Mouse (Mus musculus) kidney, embryonic 14.5 days (tissue): ENCODE results near the gene Ube2l3. TPM values are rescaled to one million over a fixed set of nuclear protein-coding genes. Genes with fewer than 3 reads are reported as not detected.
"Not testable (repeated sequence)": the region's sequence is repeated elsewhere in the genome, so short reads cannot be mapped to it uniquely, and the experiment has no call there.

Experiments used
- ATAC-seq: fragments of 200-750 bp; cut with Nextera tagmentation; 2 replicates; pipeline ENCODE4 v1.8.0; 2017; ENCODE audit warnings: moderate number of reproducible peaks, mild to moderate bottlenecking, moderate TSS enrichment, moderate library complexity; ENCODE audit not compliant: low FRiP score, low TSS enrichment
- H3K27ac ChIP-seq: fragments of 300-500 bp; sonication (generic); 2 replicates; pipeline ENCODE4 v1.5.1; 2014; ENCODE audit warnings: low read depth, mild to moderate bottlenecking, low read length, moderate library complexity, mixed read lengths
- H3K27me3 ChIP-seq: fragments of 300-500 bp; sonication (generic); 2 replicates; pipeline ENCODE4 v1.6.1; 2014; ENCODE audit warnings: mild to moderate bottlenecking, low read length; ENCODE audit not compliant: control insufficient read depth, insufficient read depth
- H3K36me3 ChIP-seq: fragments of 300-500 bp; sonication (generic); 2 replicates; pipeline ENCODE4 v1.6.1; 2014; ENCODE audit warnings: low read length, mixed read lengths; ENCODE audit not compliant: control insufficient read depth, insufficient read depth
- H3K4me1 ChIP-seq: fragments of 300-500 bp; sonication (generic); 2 replicates; pipeline ENCODE4 v1.6.1; 2014; ENCODE audit warnings: low read length, mixed read lengths; ENCODE audit not compliant: control insufficient read depth, insufficient read depth
- H3K4me2 ChIP-seq: fragments of 300-500 bp; sonication (generic); replicated peaks from 2 replicates; pipeline ENCODE4 v1.6.1; 2014; ENCODE audit warnings: low read depth, mild to moderate bottlenecking, low read length
- H3K4me3 ChIP-seq: fragments of 300-500 bp; sonication (generic); 2 replicates; pipeline ENCODE4 v1.5.1; 2014; ENCODE audit warnings: mild to moderate bottlenecking, low read length
- H3K9ac ChIP-seq: fragments of 300-500 bp; sonication (generic); 2 replicates; pipeline ENCODE4 v1.6.1; 2014; ENCODE audit warnings: low read depth, mild to moderate bottlenecking, low read length, moderate library complexity
- H3K9me3 ChIP-seq: fragments of 300-500 bp; sonication (generic); 2 replicates; pipeline ENCODE4 v1.6.1; 2016; ENCODE audit warnings: low read length; ENCODE audit not compliant: control insufficient read depth
- WGBS: fragments of 180-500 bp; shearing (Covaris S2); extraction: QIAGEN DNeasy Blood & Tissue Kit; methylation state at CpG from one replicate; pipeline ENCODE4 v1.1.7; 2014; 5-methylcytosine and 5-hydroxymethylcytosine counted together
- polyA plus RNA-seq: library from polyadenylated mRNA; unstranded; fragments of >200 nt; fragmentation: Nextera tagmentation; extraction: Ambion mirVana; gene quantifications from 2 replicates; pipeline ENCODE4 v1.2.1, GENCODE M21; 2014

Gene Ube2l3
- polyA plus RNA-seq, 1 experiment from 2014 or later, result 376 TPM

- Histone ChIP-seq H3K4me1 (no peaks in the 10 kb centered on the region), H3K27me3 (no peaks in the 10 kb centered on the region), H3K4me2 (no peak overlapping the region), H3K9me3 (no peaks in the 10 kb centered on the region), H3K27ac (no peak overlapping the region), H3K9ac (no peak overlapping the region), H3K4me3 (no peak overlapping the region), H3K36me3 (peaks cover 48% of the 10 kb centered on the region)
- 85% methylated on average over 5 of the region's 5 CpGs for WGBS
- ATAC-seq, result no peak
Measured at GRCm38 (mm10) chr16:17168049-17168448, 34.4 kb downstream of the Ube2l3 start.

- Histone ChIP-seq H3K4me2 (no peak overlapping the region), H3K4me1 (no peaks in the 10 kb centered on the region), H3K36me3 (peaks cover 45% of the 10 kb centered on the region; the same call in 1 of the 2 replicates), H3K4me3 (no peak overlapping the region), H3K9me3 (no peaks in the 10 kb centered on the region), H3K27me3 (no peaks in the 10 kb centered on the region), H3K27ac (no peak overlapping the region), H3K9ac (no peak overlapping the region)
- ATAC-seq, result no peak
Measured at GRCm38 (mm10) chr16:17167179-17167578, 35.3 kb downstream of the Ube2l3 start.

GRCm38 (mm10) chr16:17165478-17165877 is 37.0 kb downstream of the Ube2l3 start:
- not testable (repeated sequence) for H3K9me3 ChIP-seq
- peaks cover 42% of the 10 kb centered on the region; the same call in 1 of the 2 replicates for H3K36me3 ChIP-seq
- 86% methylated on average over 1 of the region's 1 CpGs for WGBS

GRCm38 (mm10) chr16:17154346-17154745 is 48.1 kb downstream of the Ube2l3 start:
- H3K9ac ChIP-seq, result no peak overlapping the region
- no peak overlapping the region for H3K4me3 ChIP-seq
- no peak overlapping the region for H3K27ac ChIP-seq
- H3K27me3 ChIP-seq, result no peaks in the 10 kb centered on the region
- no peak for ATAC-seq
- H3K4me1 ChIP-seq, result no peaks in the 10 kb centered on the region
- H3K4me2 ChIP-seq, result no peak overlapping the region
- peaks cover 64% of the 10 kb centered on the region for H3K36me3 ChIP-seq
- no peaks in the 10 kb centered on the region for H3K9me3 ChIP-seq
- WGBS, result 95% methylated on average over 2 of the region's 2 CpGs

More at GRCm38 (mm10) chr16:17165478-17165877, 37.0 kb downstream of the Ube2l3 start:
- not testable (repeated sequence) for H3K27me3 ChIP-seq, H3K4me3 ChIP-seq, H3K9ac ChIP-seq, H3K4me1 ChIP-seq, H3K27ac ChIP-seq, H3K4me2 ChIP-seq, ATAC-seq

GRCm38 (mm10) chr16:17151874-17152273 is 50.6 kb downstream of the Ube2l3 start:
- 97% methylated on average over 4 of the region's 4 CpGs for WGBS

GRCm38 (mm10) chr16:17150520-17151258 is 51.8 kb downstream of the Ube2l3 start:
- ATAC-seq, result no peak
- no peak overlapping the region for H3K9ac ChIP-seq

More at GRCm38 (mm10) chr16:17151874-17152273, 50.6 kb downstream of the Ube2l3 start:
- Histone ChIP-seq H3K27ac (no peak overlapping the region), H3K4me3 (no peak overlapping the region), H3K36me3 (peaks cover 41% of the 10 kb centered on the region), H3K4me1 (peaks cover 11% of the 10 kb centered on the region), H3K9ac (no peak overlapping the region), H3K9me3 (no peaks in the 10 kb centered on the region), H3K4me2 (no peak overlapping the region), H3K27me3 (no peaks in the 10 kb centered on the region)
- no peak for ATAC-seq

GRCm38 (mm10) chr16:17148084-17148483 is 54.4 kb downstream of the Ube2l3 start:
- Histone ChIP-seq H3K27ac (no peak overlapping the region), H3K4me2 (peak overlapping the region; percentile 85), H3K4me3 (peak overlapping the region; percentile 42), H3K9me3 (no peaks in the 10 kb centered on the region), H3K27me3 (no peaks in the 10 kb centered on the region), H3K4me1 (peaks cover 11% of the 10 kb centered on the region), H3K36me3 (peaks cover 12% of the 10 kb centered on the region), H3K9ac (0 out of 2 replicates have a peak overlapping the region, but pooled peaks have one; percentile 19)
- WGBS, result 8% methylated on average over 16 of the region's 16 CpGs
- peak; percentile 48 for ATAC-seq

More at GRCm38 (mm10) chr16:17150520-17151258, 51.8 kb downstream of the Ube2l3 start:
- H3K36me3 ChIP-seq, result peaks cover 34% of the 10 kb centered on the region
- no peaks in the 10 kb centered on the region for H3K27me3 ChIP-seq
- H3K4me1 ChIP-seq, result peaks cover 11% of the 10 kb centered on the region
- 83% methylated on average over 7 of the region's 7 CpGs for WGBS
- H3K4me3 ChIP-seq, result no peak overlapping the region
- H3K9me3 ChIP-seq, result no peaks in the 10 kb centered on the region
- H3K27ac ChIP-seq, result no peak overlapping the region
- no peak overlapping the region for H3K4me2 ChIP-seq

- Histone ChIP-seq H3K4me3 (peak overlapping the region; percentile 42), H3K4me1 (peaks cover 11% of the 10 kb centered on the region), H3K27ac (no peak overlapping the region), H3K9ac (peak overlapping the region; percentile 19), H3K36me3 (peaks cover 6% of the 10 kb centered on the region), H3K9me3 (no peaks in the 10 kb centered on the region), H3K4me2 (peak overlapping the region; percentile 85), H3K27me3 (no peaks in the 10 kb centered on the region)
- WGBS, result under 1% methylated on average over 41 of the region's 41 CpGs
- ATAC-seq, result peak; percentile 6; the same call in 1 of the 2 replicates
Measured at GRCm38 (mm10) chr16:17147391-17147929, 55.0 kb downstream of the Ube2l3 start.

- Histone ChIP-seq H3K4me2 (peak within 1 kb of the TSS; percentile 85), H3K4me1 (peaks cover 11% of the 10 kb centered on the region), H3K9ac (peak within 1 kb of the TSS; percentile 19), H3K27me3 (no peaks in the 10 kb centered on the region), H3K36me3 (no peaks in the 10 kb centered on the region; the same call in 1 of the 2 replicates), H3K4me3 (peak within 1 kb of the TSS; percentile 42), H3K27ac (no peak within 1 kb of the TSS), H3K9me3 (no peaks in the 10 kb centered on the region)
- WGBS, result under 1% methylated on average over 34 of the region's 34 CpGs
- peak; percentile 83 for ATAC-seq
Measured at GRCm38 (mm10) chr16:17146772-17147235, 55.6 kb downstream of the Ube2l3 start, which contains the start of gene Ccdc116. TSS of gene Ccdc116 (minus strand) at chr16:17147229.
